Mouse (Mus musculus): Measurements from ENCODE around the gene Klrg1.

Gene Klrg1

DNA sequence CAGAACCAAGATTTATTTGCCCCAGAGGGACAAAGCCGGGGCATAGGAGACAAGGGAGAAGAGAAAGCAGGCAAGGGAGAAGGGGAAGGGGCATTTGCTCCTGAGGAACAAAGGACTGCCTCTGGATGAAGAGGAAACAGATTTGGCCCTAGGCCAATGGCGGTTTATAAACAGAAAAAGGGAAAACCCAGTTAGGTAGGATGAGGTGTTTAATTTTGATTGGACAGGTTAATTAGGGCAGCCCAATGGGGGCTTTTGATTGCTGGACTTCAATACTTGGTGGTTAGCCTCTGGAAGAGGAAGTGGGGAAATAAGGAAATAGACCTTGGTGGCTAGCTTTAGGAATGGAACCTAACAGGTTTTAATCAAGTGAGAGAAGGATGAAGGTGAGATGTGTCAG, 9.5 kb upstream of the Klrg1 start:
- DNase-seq (ENCODE audit: low read depth, low spot score): no peak

GRCm38 (mm10) chr6:122291735-122292134, 9.1 kb upstream of the Klrg1 start:
- no peak for DNase-seq (ENCODE audit: low read depth, low spot score)

DNA sequence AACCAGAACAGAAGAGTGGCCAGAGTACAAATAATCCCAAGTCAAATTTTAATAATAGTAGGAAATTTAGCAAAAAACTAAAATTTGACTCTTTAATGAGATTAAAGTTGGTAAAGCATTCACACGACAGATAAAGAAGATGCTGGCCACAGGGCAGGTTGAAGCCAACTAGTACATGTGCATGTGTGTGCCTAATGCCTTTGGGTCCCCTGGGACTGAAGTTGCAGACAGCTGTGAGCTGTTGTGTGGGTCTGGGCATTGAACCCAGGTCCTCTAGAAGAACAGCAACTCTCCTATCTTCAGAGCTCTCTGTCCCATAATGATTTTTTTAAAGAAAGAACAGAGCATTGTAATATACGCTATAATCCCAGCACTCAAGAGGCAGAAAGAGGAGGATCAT, 8.6 kb upstream of the Klrg1 start:
- DNase-seq (ENCODE audit: low read depth, low spot score): no peak

- DNase-seq (ENCODE audit: low read depth, low spot score): no peak
Observed at GRCm38 (mm10) chr6:122290253-122290652, 7.6 kb upstream of the Klrg1 start.

- DNase-seq (ENCODE audit: low read depth, low spot score): no peak
Observed at GRCm38 (mm10) chr6:122289313-122289712, 6.6 kb upstream of the Klrg1 start.

DNA sequence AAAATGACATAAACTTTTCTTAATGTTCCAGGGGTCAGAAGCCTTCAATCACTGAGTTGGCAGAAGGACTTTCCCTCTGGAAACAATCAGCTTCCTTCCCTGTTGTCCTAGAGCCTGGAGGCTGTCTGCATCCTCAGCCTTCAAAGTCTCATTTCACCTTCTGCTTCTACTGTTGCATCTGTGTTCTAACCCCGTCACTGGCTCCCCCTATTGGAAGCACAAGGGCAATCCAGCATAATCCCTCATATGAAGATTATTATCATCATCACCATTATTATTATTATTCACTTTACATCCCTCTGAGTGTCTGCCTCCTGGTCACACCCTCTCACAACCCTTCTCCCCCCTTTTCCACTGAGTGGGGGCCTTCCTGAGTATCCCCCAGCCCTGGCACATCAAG, 5.6 kb upstream of the Klrg1 start:
- no peak for DNase-seq (ENCODE audit: low read depth, low spot score)

DNA sequence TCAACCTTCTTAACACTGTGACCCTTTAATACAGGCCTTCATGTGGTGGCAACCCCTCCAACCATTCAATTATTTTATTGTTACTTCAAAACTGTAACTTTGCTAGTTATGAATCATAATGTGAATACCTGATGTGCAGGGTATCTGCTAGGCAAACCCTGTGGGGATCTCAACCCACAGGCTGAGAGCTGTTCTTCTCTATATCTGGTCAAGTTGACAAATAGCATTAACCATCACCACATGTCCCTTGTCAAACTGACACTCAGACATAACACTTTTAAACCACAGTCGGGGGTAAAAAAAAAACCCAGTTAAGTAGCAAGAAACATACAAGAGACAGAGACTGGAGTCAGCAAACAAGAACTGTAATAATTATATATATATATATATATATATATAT, 2.1 kb upstream of the Klrg1 start:
- no peak for DNase-seq (ENCODE audit: low read depth, low spot score)

GRCm38 (mm10) chr6:122284304-122284703, 1.6 kb upstream of the Klrg1 start:
- no peak for DNase-seq (ENCODE audit: low read depth, low spot score)

DNA sequence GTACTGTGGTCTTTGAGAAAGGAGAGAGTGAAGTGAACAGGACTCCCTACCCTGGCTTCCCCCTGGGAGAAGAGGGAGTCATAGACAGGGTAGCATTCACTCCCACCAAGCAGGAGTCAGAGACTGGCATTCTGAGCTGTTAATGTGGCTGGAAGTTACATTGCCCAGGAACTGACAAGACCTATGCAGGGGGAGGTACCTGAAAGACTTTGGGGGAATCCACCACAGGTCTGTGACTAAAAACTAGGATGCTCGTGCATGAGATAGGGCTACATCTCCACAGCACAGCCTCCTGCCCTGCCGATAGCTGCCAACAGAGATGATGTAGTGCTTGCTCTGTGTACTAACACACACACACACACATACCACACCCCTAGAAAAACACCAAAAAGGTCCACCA, 747 bp upstream of the Klrg1 start:
- no peak for DNase-seq (ENCODE audit: low read depth, low spot score)

- DNase-seq (ENCODE audit: low read depth, low spot score): no peak
Observed at GRCm38 (mm10) chr6:122276565-122276964, 6.1 kb downstream of the Klrg1 start.

- DNase-seq (ENCODE audit: low read depth, low spot score): no peak
Observed at GRCm38 (mm10) chr6:122274546-122274945, 8.1 kb downstream of the Klrg1 start.

DNA sequence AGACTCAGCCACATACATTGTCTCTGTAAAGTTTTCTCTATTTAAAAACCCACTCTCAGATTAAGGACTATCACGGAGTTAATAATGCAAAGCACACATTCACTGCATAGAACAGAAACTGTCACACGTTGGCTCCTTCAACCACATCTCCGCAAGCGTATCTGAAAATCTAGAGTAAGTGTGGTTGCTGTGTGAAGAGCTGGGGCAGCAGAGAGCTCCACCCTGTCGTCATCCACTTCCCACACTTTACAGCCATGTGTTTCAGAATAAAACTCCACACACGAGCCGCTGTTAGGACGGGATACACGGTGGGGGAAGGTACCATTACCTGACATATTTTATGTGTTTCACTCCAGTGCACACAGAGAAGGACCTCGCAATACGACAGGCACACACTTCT, 12.5 kb downstream of the Klrg1 start:
- DNase-seq (ENCODE audit: low read depth, low spot score): no peak

- DNase-seq (ENCODE audit: low read depth, low spot score): no peak
Observed at GRCm38 (mm10) chr6:122269170-122269569, 13.5 kb downstream of the Klrg1 start.

DNA sequence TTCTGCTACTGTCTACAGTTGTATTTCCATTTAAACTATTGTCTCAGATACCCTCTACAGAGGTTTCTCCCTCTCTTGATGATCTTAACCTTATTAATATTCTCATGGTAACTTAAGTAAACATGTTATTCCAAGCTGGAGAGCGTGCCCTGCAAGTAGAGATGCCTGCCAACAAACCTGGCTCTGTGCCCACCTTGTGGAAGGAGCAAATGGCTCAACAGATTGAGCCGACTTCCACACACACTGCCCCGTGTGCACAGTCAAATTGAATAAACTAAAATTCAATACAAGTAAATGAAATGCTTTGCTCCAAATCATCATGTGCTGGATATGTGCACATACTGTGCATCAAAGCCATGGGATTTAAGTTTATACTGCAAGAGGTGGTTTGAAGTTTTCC, 14.1 kb downstream of the Klrg1 start:
- no peak for DNase-seq (ENCODE audit: low read depth, low spot score)

- no peak for DNase-seq (ENCODE audit: low read depth, low spot score)
Observed at GRCm38 (mm10) chr6:122262543-122262942, 20.1 kb downstream of the Klrg1 start.

DNA sequence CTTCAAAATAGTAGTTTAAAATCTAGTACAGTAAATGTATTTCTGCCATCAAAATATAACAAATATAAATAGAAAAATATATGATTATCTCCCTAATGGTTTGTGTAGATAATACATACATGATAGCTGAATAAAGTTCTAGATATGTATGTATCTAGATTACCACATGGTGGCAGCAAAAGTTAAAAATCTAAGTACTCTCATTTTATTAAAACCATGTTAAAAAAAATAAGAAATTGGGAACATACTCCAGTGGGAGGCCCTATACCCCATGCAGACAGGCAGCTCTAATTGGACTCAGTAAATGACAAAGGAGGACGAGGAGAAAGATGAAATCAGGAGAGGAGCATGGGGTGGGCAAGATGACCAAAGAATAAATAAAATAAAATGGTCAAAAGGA, 30.5 kb downstream of the Klrg1 start:
- no peak for DNase-seq (ENCODE audit: low read depth, low spot score)

DNA sequence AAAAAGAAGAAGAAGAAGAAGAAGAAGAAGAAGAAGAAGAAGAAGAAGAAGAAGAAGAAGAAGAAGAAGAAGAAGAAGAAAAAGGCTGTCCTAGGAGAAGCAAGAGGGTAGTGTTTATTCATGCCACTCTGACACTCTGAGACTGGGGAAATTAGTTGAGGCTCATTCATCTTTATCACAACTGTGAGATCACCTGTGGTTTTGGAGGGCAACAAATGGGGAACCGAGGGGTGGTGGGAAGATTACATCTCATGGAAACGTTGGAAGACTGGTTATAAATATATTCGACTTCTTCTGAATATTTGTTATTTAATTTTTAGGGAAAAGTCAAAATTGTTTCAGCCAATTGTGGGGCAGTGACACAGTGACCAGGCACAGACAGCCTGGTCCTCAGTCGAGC, 32.6 kb downstream of the Klrg1 start:
- DNase-seq (ENCODE audit: low read depth, low spot score): no peak

All from retina, adult 2 months (tissue).